Mouse (Mus musculus) forebrain, embryonic 14.5 days (tissue): Measurements from ENCODE around the gene Lman1l. TPM values are rescaled to one million over a fixed set of nuclear protein-coding genes. Genes with fewer than 3 reads are reported as not detected.

Experiments used
- ATAC-seq: fragments of 200-750 bp; cut with Nextera tagmentation; 2 replicates; pipeline ENCODE4 v1.8.0; 2017; ENCODE audit warnings: mild to moderate bottlenecking, moderate library complexity
- DNase-seq: peaks from one replicate; pipeline ENCODE4 v3.0.0-alpha.2; 2015; ENCODE audit warnings: low spot score
- H3K27ac ChIP-seq: fragments of 300-500 bp; sonication (generic); 2 replicates; pipeline ENCODE4 v1.5.1; 2014; ENCODE audit warnings: low read depth, mild to moderate bottlenecking, control low read depth, low read length, moderate library complexity
- H3K27me3 ChIP-seq: fragments of 300-500 bp; sonication (generic); replicated peaks from 2 replicates; pipeline ENCODE4 v1.6.1; 2014; ENCODE audit warnings: low read length, control low read depth, mixed read lengths; ENCODE audit not compliant: control insufficient read depth, insufficient read depth
- H3K36me3 ChIP-seq: fragments of 300-500 bp; sonication (generic); 2 replicates; pipeline ENCODE4 v1.6.1; 2014; ENCODE audit warnings: low read length, control low read depth; ENCODE audit not compliant: control insufficient read depth, insufficient read depth
- H3K4me1 ChIP-seq: fragments of 300-500 bp; sonication (generic); 2 replicates; pipeline ENCODE4 v1.6.1; 2014; ENCODE audit warnings: antibody characterized with exemption, low read length, control low read depth; ENCODE audit not compliant: control insufficient read depth, insufficient read depth
- H3K4me2 ChIP-seq: fragments of 300-500 bp; sonication (generic); 2 replicates; pipeline ENCODE4 v1.6.1; 2014; ENCODE audit warnings: mild to moderate bottlenecking, control low read depth, low read length
- H3K4me3 ChIP-seq: fragments of 300-500 bp; sonication (generic); 2 replicates; pipeline ENCODE4 v1.5.1; 2014; ENCODE audit warnings: low read depth, low read length, control low read depth
- H3K9ac ChIP-seq: fragments of 300-500 bp; sonication (generic); 2 replicates; pipeline ENCODE4 v1.6.1; 2014; ENCODE audit warnings: mild to moderate bottlenecking, low read length, control low read depth, moderate library complexity
- H3K9me3 ChIP-seq: fragments of 300-500 bp; sonication (generic); replicated peaks from 2 replicates; pipeline ENCODE4 v1.6.1; 2016; ENCODE audit warnings: low read length, control low read depth, mixed read lengths; ENCODE audit not compliant: control insufficient read depth
- WGBS: fragments of 180-500 bp; shearing (Covaris S2); extraction: QIAGEN DNeasy Blood & Tissue Kit; methylation state at CpG from one replicate; pipeline ENCODE4 v1.1.7; 2014; 5-methylcytosine and 5-hydroxymethylcytosine counted together
- polyA plus RNA-seq: library from polyadenylated mRNA; unstranded; fragments of >200 nt; fragmentation: Nextera tagmentation; extraction: Ambion mirVana; gene quantifications from 2 replicates; pipeline ENCODE4 v1.2.1, GENCODE M21; 2014

Lman1l gene
- polyA plus RNA-seq, 1 experiment from 2014 or later = not detected

DNA sequence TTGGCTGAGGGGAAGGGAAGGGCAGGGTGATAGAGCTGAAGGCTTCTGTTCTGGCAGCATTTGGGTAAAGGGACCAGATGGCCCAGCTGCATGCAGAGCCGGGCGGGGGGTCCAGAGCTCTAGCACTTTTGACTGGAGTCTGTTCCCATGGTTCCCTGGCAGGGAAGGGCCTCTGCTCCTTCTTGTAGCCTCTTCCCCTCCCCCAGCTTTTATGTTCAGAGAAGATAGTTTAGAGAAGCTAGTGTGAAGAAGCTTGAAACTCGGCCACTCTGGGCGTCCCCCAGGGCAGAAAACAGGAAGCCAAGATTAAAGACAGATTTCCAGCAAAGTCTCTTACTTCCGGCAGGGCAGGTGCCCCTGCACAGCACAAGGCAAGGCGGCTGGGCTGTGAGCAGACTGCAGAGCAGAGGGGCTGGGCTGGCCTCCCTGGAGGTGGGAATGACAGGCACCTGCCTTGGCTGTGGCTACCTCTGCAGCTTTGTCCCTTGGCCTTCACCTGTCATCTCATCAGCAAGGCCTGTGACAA, 30.3 kb upstream of the Lman1l start:
- peaks cover 4% of the 10 kb centered on the region; the same call in 1 of the 2 replicates for H3K4me1 ChIP-seq
- DNase-seq (peak; percentile 34), ATAC-seq (no peak)
- peak overlapping the region; percentile 21; the same call in 1 of the 2 replicates for H3K27ac ChIP-seq
- 53% methylated on average over 6 of the region's 6 CpGs for WGBS
- H3K9me3 ChIP-seq = no peaks in the 10 kb centered on the region
- H3K27me3 ChIP-seq = no peaks in the 10 kb centered on the region
- H3K4me3 ChIP-seq = no peak overlapping the region
- no peak overlapping the region for H3K4me2 ChIP-seq
- H3K36me3 ChIP-seq = no peaks in the 10 kb centered on the region
- H3K9ac ChIP-seq = no peak overlapping the region

GRCm38 (mm10) chr9:57650130-57650785, 29.7 kb upstream of the Lman1l start:
- no peaks in the 10 kb centered on the region for H3K27me3 ChIP-seq
- no peaks in the 10 kb centered on the region for H3K9me3 ChIP-seq
- H3K9ac ChIP-seq = no peak overlapping the region
- no peak overlapping the region for H3K4me2 ChIP-seq
- DNase-seq (no peak), ATAC-seq (no peak)
- WGBS = 93% methylated on average over 6 of the region's 6 CpGs
- H3K36me3 ChIP-seq = no peaks in the 10 kb centered on the region
- H3K4me1 ChIP-seq = peaks cover 4% of the 10 kb centered on the region; the same call in 1 of the 2 replicates
- no peak overlapping the region for H3K4me3 ChIP-seq
- H3K27ac ChIP-seq = no peak overlapping the region

- DNase-seq (no peak), ATAC-seq (no peak)
- Histone ChIP-seq H3K9ac (no peak overlapping the region), H3K36me3 (peaks cover 2% of the 10 kb centered on the region; the same call in 1 of the 2 replicates), H3K27me3 (no peaks in the 10 kb centered on the region), H3K4me1 (peaks cover 17% of the 10 kb centered on the region), H3K4me3 (no peak overlapping the region), H3K9me3 (no peaks in the 10 kb centered on the region), H3K27ac (no peak overlapping the region), H3K4me2 (no peak overlapping the region)
- 80% methylated on average over 4 of the region's 4 CpGs for WGBS
Measured at GRCm38 (mm10) chr9:57647286-57648108, 26.9 kb upstream of the Lman1l start.

- no peak overlapping the region for H3K9ac ChIP-seq
- no peak overlapping the region for H3K27ac ChIP-seq
- 36% methylated on average over 12 of the region's 12 CpGs for WGBS
- ATAC-seq (no peak), DNase-seq (no peak)
- H3K9me3 ChIP-seq = no peaks in the 10 kb centered on the region
- H3K4me3 ChIP-seq = no peak overlapping the region
- no peak overlapping the region for H3K4me2 ChIP-seq
- H3K4me1 ChIP-seq = peaks cover 20% of the 10 kb centered on the region
- H3K27me3 ChIP-seq = no peaks in the 10 kb centered on the region
- peaks cover 11% of the 10 kb centered on the region for H3K36me3 ChIP-seq
Measured at GRCm38 (mm10) chr9:57646551-57647103, 26.1 kb upstream of the Lman1l start.

DNA sequence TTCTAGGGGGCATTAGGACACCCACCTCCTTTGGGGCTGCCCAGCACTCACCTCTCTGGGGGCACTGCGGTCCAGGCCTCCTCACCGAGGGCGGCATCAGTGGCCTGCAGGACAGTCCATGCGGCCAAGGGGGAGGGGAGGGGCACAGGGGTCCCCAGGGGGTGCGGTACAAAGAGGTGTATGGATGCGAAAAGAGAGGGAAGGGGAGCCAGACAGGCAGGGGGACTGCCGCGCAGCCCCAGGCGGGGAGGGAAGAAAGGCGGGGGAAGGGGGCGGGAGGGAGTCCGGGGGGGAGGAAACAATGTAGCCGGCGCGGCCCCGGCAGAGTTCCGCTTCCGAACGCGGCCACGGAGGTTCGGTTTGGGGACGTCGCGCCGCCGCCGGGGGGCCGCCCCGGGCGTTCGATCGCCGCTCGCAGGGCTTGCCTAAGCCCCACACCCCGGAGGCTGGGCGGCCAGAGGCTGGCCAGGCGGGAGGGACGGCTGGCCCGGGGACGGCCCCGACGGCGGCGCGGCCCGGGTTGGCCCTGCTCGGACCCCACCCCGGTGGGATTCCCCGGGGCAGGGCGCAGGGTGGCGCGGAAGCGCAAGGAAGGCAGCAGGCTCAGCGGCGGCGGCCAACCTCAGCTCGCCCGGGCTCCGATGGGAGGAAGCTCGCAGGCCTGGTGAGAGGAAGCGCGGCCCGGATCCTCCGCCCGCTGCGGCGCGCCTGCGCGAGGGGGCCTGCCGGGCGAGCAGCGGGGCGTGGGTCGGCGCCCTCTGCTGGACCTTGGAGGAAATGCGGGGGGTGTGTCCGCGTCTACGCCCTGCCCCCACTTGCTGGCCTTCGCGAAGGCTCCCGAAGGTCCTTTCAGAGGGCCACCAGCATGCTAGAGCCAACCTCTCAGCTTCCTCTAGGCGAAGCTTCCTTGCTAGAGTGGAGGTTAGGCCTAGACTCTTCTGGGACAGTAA, 24.6 kb upstream of the Lman1l start:
- no peaks in the 10 kb centered on the region for H3K9me3 ChIP-seq
- H3K9ac ChIP-seq = peak overlapping the region; percentile 99
- ATAC-seq (peak; percentile 92), DNase-seq (peak; percentile 93)
- no peaks in the 10 kb centered on the region for H3K27me3 ChIP-seq
- peaks cover 22% of the 10 kb centered on the region for H3K36me3 ChIP-seq
- WGBS = under 1% methylated on average over 69 of the region's 85 CpGs
- peak overlapping the region; percentile 93 for H3K27ac ChIP-seq
- peaks cover 27% of the 10 kb centered on the region for H3K4me1 ChIP-seq
- peak overlapping the region; percentile 98 for H3K4me2 ChIP-seq
- peak overlapping the region; percentile 92 for H3K4me3 ChIP-seq

GRCm38 (mm10) chr9:57644442-57644943, 23.9 kb upstream of the Lman1l start:
- Histone ChIP-seq H3K9me3 (no peaks in the 10 kb centered on the region), H3K27me3 (no peaks in the 10 kb centered on the region), H3K27ac (peak overlapping the region; percentile 93), H3K4me1 (peaks cover 35% of the 10 kb centered on the region), H3K4me2 (peak overlapping the region; percentile 98), H3K4me3 (peak overlapping the region; percentile 92), H3K36me3 (peaks cover 23% of the 10 kb centered on the region), H3K9ac (peak overlapping the region; percentile 99)
- 0% methylated on average over 18 of the region's 18 CpGs for WGBS
- DNase-seq (peak; percentile 49), ATAC-seq (peak; percentile 30)

- Histone ChIP-seq H3K4me2 (peak overlapping the region; percentile 98), H3K4me1 (peaks cover 40% of the 10 kb centered on the region), H3K27me3 (no peaks in the 10 kb centered on the region), H3K9ac (peak overlapping the region; percentile 99), H3K36me3 (peaks cover 23% of the 10 kb centered on the region), H3K4me3 (peak overlapping the region; percentile 92), H3K9me3 (no peaks in the 10 kb centered on the region), H3K27ac (no peak overlapping the region)
- ATAC-seq (no peak), DNase-seq (no peak)
- 69% methylated on average over 7 of the region's 7 CpGs for WGBS
Measured at GRCm38 (mm10) chr9:57643856-57644180, 23.2 kb upstream of the Lman1l start.
